Mouse (Mus musculus): ENCODE measurements at regions not wholly inside any gene's neighbourhood (a gene's known extent, or its start where the extent isn't known, plus 50 kb on each side); places are given as distances from the start of the nearest gene placed in this dataset.

DNA sequence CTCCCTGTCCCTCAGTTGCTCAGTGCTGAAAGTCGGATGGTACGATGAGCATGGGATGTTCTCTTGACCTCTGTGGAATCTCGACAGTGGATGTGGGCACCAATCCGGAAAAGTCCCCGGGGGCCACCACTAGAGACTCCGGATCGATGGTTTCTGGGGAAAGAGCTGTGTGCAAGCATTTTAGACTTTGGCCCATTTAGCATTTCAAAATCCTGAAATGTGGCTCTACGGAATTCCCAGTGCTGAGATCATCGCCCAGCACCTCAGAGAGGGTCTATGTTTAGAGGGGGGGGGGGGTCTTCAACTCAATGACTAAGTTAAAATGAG lies 68.6 kb downstream of the Tomm20 start:
- TF ChIP-seq GATA1 (IDR thresholded peaks at IDR 0.05; ENCODE audit: low read length) = no peak

DNA sequence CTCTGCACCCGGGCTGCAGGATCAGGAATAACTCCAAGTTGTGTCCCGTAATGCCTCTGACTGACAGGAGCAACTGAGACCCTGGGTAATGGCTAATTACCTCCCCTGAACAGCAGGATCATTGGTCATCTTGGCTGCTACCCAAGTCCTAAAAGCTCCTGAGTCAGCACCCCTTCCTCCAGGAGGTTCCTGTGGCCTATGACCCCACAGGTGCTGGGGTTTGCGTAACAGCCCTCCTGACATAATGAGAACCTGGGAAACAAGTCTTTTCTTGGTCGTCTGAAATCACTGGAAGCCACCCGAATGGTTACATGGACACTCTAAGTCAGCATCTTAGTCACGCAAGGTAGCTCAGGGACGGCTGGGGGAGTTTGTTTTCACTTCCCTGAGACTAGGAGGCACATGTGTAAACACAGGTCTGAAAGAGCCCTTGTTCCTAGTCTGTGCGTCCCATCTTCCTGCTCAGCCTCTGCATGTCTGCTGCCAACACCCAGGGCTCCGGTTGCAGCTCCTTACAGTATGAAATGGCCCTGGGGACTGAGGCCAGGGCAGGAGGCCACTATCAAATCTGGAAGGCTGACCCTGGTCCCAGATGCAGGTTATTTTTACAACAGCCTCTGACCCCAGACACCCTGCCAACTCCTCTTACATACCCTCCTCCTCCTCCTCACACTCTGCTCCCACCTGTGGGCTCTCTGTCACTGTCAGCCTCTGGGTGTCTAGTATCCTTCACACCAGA lies 69.2 kb downstream of the Tomm20 start:
- no peak for TF ChIP-seq GATA1 (IDR thresholded peaks at IDR 0.05; ENCODE audit: low read length)

DNA sequence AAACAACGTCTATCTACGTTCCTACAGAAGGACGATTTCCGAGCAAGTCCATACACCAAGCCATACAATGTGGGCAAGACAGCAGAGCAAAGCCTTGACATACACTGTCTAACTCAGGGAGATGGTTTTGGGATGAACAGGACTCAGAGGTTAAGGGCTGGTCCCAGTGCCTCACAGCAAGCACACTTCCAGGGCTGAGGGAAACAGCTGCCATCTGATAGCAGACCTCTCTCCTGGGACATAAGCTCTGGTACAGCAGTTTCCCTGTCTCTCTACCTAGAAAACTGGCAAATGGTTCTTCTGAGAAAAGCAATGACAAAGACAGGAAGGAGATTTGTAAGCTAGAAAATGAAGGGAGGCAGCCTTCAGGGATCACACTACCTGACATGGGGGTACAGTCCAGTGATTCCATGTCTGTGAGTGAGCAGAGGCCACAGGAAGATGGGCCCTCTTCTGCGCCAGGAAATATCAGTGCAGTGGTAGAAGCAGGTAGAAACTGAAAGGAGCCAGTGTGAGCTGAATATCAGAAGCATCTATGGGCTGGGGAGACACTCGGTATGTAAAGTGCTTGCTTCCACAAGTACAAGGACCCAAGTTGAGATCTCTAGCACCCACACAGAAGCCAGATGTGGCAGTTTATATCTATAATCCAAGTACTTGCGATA lies 70.0 kb downstream of the Tomm20 start:
- TF ChIP-seq GATA1 (IDR thresholded peaks at IDR 0.05; ENCODE audit: low read length) = no peak

DNA sequence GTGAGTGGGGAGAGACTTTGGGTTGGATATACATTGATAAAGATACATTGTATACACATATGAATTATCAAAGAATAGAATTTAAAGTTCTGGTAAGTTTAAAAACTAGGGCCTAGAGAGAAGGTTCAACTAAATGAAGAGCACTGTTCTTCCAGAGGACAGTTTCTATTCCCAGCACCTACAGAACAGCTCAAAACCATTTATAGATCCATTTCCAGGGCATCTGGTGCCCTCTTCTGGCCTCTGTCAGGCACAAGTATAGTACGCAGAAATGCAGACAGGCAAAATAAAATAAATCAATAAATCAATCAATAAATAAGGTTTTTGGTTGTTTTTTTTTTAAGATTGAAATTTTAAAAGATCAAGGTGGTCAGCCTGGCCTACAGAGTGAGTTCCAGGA lies 70.8 kb downstream of the Tomm20 start:
- TF ChIP-seq GATA1 (IDR thresholded peaks at IDR 0.05; ENCODE audit: low read length) = no peak

DNA sequence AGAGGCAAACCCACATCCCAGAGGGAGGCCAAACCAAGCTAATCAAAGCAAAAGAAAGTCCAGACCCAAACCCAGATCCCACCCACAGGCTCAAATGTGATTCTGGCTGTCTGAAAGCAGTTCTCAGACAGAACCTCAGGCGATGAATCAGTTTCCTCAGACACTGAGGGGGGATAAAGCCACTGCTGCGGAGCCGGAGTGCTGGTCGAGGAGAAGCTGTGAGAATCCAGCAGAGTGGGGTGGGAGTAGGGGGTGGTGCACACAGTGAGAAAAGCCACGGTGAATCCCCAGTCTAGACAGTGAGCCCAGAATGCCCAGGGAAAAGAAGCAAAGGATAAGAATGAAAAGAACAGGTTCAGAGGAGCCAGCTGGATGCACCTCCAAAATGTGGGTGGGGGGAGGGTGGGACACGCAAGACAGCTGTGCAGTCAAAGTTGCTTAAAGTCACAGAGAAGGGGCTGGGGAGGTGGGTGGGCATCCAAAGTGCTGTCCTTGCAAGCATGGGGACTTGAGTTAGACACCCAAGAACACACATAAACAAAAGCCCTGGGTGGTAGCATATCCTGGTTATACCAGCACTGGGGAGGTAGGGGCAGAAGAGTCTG lies 71.4 kb downstream of the Tomm20 start:
- TF ChIP-seq GATA1 (IDR thresholded peaks at IDR 0.05; ENCODE audit: low read length) = no peak

DNA sequence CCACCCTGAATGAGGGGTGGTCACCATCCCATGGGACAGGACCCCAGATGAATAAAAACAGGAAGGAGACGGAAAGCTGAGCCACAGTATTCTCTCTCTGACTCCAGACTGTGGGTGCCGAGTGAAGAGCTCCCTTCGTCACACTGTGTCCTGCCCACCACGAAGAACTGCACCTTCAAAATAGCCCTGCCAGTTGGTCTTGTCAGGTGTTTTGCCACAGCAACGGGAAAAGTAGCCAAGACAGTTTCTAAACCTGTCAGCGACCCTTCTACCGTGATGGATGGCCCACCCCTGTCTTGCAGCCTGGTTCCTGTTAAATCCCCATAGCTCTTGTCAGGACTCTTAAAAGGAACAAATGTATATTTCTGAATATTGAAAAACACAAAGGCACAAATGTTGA lies 72.3 kb downstream of the Tomm20 start:
- no peak for TF ChIP-seq GATA1 (IDR thresholded peaks at IDR 0.05; ENCODE audit: low read length)

- TF ChIP-seq GATA1 (IDR thresholded peaks at IDR 0.05; ENCODE audit: low read length) = no peak
Measured at GRCm38 (mm10) chr8:126872574-126872973, 73.1 kb downstream of the Tomm20 start.

GRCm38 (mm10) chr8:126872133-126872532 lies 73.5 kb downstream of the Tomm20 start:
- TF ChIP-seq GATA1 (IDR thresholded peaks at IDR 0.05; ENCODE audit: low read length) = no peak

- no peak for TF ChIP-seq GATA1 (IDR thresholded peaks at IDR 0.05; ENCODE audit: low read length)
Measured at GRCm38 (mm10) chr8:126869464-126869850, 76.2 kb downstream of the Tomm20 start.

DNA sequence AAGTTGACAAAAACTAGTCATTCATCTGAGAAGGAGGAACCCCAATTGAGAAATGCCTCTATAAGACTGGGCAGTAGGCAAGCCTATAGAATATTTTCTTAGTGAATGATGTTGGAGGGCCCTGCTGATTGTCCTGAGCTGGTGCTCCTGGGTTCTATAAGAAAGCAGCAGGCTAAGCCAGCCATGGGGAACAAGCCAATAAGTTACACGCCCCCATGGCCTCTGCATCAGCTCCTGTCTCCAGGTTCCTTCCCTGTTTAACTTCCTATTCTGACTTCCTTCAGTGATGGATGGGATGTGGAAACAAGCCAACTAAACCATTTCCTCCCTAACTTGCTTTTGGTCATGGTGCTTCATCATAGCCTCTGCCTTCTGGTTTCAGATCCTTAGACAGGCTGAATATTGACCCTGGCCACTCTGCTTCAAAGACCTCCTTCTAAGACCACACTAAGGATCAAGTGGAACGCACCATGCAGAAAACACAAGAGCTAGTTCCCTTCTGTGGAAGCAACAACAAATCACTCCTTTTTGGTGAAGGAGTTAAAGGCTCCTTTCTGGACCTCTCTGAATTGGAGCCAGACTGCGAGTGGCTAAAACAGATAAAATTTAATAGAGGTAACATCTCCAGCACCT lies 76.7 kb downstream of the Tomm20 start:
- TF ChIP-seq GATA1 (IDR thresholded peaks at IDR 0.05; ENCODE audit: low read length) = no peak

- TF ChIP-seq GATA1 (IDR thresholded peaks at IDR 0.05; ENCODE audit: low read length) = no peak
Measured at GRCm38 (mm10) chr8:126867121-126867988, 78.3 kb downstream of the Tomm20 start.

DNA sequence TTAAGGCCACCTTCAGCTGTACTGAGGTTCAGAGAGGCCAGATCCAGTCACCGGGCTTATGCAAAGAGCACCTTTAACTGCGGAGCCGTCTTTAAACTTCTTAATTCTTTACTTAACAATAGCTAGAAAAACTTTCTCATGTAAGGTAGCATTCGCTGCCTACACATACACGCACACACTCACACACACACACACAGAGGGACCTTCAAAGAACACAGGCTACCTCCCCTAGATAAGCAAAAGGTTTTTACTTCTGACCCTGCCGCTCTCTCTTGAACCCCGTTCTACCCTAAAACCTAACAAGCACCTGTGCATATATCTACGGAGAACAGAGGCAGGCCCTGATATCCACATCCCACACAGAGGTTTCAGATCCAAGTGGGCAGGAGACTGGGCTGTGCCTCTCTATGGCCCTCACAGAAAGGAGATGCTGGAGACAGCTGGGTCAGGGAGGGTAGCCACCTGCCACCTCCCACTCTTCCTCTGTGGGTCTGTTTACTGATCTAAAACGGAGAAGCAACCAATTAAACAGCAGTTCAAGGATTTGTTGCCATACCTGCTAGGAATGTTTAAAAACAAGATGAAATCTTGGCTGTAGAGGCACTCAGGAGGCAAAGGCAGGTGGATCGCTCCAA lies 81.2 kb downstream of the Tomm20 start:
- no peak for TF ChIP-seq GATA1 (IDR thresholded peaks at IDR 0.05; ENCODE audit: low read length)

GRCm38 (mm10) chr8:126861754-126862153 lies 83.9 kb downstream of the Tomm20 start:
- TF ChIP-seq GATA1 (IDR thresholded peaks at IDR 0.05; ENCODE audit: low read length) = no peak

- TF ChIP-seq GATA1 (IDR thresholded peaks at IDR 0.05; ENCODE audit: low read length) = no peak
Measured at GRCm38 (mm10) chr8:126860630-126861029, 85.0 kb downstream of the Tomm20 start.

Data from G1E-ER4 (cell line).